Mouse (Mus musculus) intestine, postnatal 0 days (tissue): Measurements from ENCODE around the gene Gtf2f1. TPM values are rescaled to one million over a fixed set of nuclear protein-coding genes. Genes with fewer than 3 reads are reported as not detected.

ENCODE experiments used
- ATAC-seq: fragments of 200-750 bp; cut with Nextera tagmentation; 2 replicates; pipeline ENCODE4 v1.8.0; 2017; ENCODE audit warnings: mild to moderate bottlenecking, moderate TSS enrichment, moderate library complexity
- H3K27ac ChIP-seq: fragments of 300-500 bp; sonication (generic); 2 replicates; pipeline ENCODE4 v1.5.1; 2014; ENCODE audit warnings: mild to moderate bottlenecking, low read depth, low read length, moderate library complexity
- H3K27me3 ChIP-seq: fragments of 300-500 bp; sonication (generic); replicated peaks from 2 replicates; pipeline ENCODE4 v1.6.1; 2014; ENCODE audit warnings: low read length, mixed read lengths; ENCODE audit not compliant: control insufficient read depth, insufficient read depth
- H3K36me3 ChIP-seq: fragments of 300-500 bp; sonication (generic); 2 replicates; pipeline ENCODE4 v1.6.1; 2014; ENCODE audit warnings: mild to moderate bottlenecking, moderate library complexity; ENCODE audit not compliant: control insufficient read depth, insufficient read depth
- H3K4me1 ChIP-seq: fragments of 300-500 bp; sonication (generic); replicated peaks from 2 replicates; pipeline ENCODE4 v1.6.1; 2014; ENCODE audit warnings: antibody characterized with exemption, low read length, mixed read lengths; ENCODE audit not compliant: control insufficient read depth, insufficient read depth
- H3K4me2 ChIP-seq: fragments of 300-500 bp; sonication (generic); replicated peaks from 2 replicates; pipeline ENCODE4 v1.6.1; 2014; ENCODE audit warnings: low read depth, mild to moderate bottlenecking, moderate library complexity
- H3K4me3 ChIP-seq: fragments of 300-500 bp; sonication (generic); 2 replicates; pipeline ENCODE4 v1.5.1; 2014; ENCODE audit warnings: low read depth, low read length
- H3K9ac ChIP-seq: fragments of 300-500 bp; sonication (generic); 2 replicates; pipeline ENCODE4 v1.6.1; 2014; ENCODE audit warnings: mild to moderate bottlenecking, low read depth, low read length
- H3K9me3 ChIP-seq: fragments of 300-500 bp; sonication (generic); 2 replicates; pipeline ENCODE4 v1.6.1; 2016; ENCODE audit warnings: mixed run types; ENCODE audit not compliant: control insufficient read depth
- CTCF ChIP-seq: sonication (generic); IDR thresholded peaks from 2 replicates; pipeline ENCODE4 v1.5.1; 2016; ENCODE audit warnings: low read depth, mild to moderate bottlenecking, control low read depth, antibody characterized with exemption, moderate library complexity
- WGBS: fragments of 180-500 bp; shearing (Covaris S2); extraction: QIAGEN DNeasy Blood & Tissue Kit; methylation state at CpG from one replicate; pipeline ENCODE4 v1.1.7; 2014; 5-methylcytosine and 5-hydroxymethylcytosine counted together
- polyA plus RNA-seq: library from polyadenylated mRNA; unstranded; fragments of >200 nt; fragmentation: Nextera tagmentation; extraction: Ambion mirVana; gene quantifications from 2 replicates; pipeline ENCODE4 v1.2.1, GENCODE M21; 2015

Gene Gtf2f1
- polyA plus RNA-seq, 1 experiment from 2014 or later: 43.5 TPM

DNA sequence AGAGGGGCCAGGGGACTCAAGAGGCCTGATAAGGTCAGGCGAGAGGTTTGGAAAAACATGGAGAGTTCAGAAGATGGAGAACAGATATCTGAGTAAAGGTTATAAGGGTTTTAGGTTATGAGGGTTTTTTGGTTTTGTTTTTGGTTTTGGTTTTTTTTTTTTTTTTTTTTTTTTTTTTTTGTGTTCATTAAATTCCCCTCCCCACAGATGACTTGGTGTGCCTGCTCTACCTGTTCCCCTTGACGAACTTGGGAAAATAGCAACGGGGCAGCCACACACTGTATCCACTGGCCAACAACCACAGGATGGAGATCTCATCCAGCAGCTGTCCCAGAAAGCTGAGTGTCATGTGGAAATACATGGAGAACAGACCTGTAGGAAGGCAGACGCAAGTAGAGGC lies 52.4 kb downstream of the Gtf2f1 start:
- H3K27me3 ChIP-seq: no peaks in the 10 kb centered on the region
- WGBS: 77% methylated on average over 4 of the region's 4 CpGs
- no peak overlapping the region for H3K27ac ChIP-seq
- no peak overlapping the region for H3K4me2 ChIP-seq
- TF ChIP-seq CTCF: no peak
- no peaks in the 10 kb centered on the region for H3K9me3 ChIP-seq
- H3K9ac ChIP-seq: no peak overlapping the region
- no peak for ATAC-seq
- H3K36me3 ChIP-seq: no peaks in the 10 kb centered on the region
- no peaks in the 10 kb centered on the region for H3K4me1 ChIP-seq
- no peak overlapping the region for H3K4me3 ChIP-seq

DNA sequence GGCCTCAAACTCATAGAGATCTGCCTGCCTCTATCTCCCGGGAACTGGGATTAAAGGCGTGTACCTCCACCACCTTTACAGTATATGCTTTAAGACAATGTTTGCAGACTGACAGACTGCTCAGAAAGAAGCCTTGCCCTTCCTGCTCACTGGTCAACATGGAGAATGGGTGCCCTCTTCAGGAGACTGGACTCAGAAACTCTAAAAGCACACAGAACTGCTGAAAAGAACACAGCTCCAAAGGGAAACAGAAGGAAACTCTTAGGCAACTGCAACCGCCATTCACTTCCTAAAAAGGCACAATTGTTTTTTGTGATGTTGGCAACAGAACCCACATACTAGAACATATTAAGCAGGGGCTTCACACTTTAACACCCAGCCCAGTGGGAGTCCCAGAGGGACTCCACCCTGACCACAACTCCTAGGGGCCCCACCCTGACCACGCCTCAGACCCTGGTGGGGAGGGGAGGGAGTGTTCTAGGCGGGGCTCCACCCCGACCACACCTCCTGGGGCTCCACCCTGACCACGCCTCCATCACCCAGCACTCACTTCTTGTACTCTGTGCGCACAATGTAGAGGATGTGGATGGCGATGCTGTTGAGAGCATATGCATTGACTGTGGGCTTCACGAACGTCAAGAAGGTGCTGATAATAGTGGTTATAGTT lies 53.2 kb downstream of the Gtf2f1 start:
- H3K27me3 ChIP-seq: no peaks in the 10 kb centered on the region
- 26% methylated on average over 11 of the region's 11 CpGs for WGBS
- no peak overlapping the region for H3K4me3 ChIP-seq
- no peak overlapping the region; the same call in 1 of the 2 replicates for H3K4me2 ChIP-seq
- no peaks in the 10 kb centered on the region for H3K9me3 ChIP-seq
- H3K36me3 ChIP-seq: no peaks in the 10 kb centered on the region
- peak; percentile 59; the same call in 1 of the 2 replicates for ATAC-seq
- TF ChIP-seq CTCF: peak; percentile 52
- no peaks in the 10 kb centered on the region for H3K4me1 ChIP-seq
- no peak overlapping the region for H3K9ac ChIP-seq
- no peak overlapping the region for H3K27ac ChIP-seq

DNA sequence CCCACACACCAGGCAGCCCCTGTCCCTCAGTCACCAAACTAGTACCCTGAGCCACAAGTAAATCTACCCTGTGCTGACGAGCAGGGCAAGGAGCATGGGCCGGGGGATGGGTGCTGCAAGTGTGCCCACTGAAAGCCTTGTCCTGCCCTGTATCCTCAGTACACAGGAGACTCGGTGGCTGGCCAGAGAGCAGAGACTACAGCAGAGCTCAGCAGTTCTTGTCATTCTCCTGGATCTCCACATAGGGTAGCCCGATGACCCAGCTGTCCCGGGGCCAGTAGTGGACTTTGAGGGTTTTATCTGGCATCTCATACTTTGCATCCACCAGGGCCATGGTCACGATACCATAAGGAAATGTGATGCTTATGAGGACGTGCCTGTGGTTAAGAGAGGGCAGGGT lies 56.2 kb downstream of the Gtf2f1 start:
- TF ChIP-seq CTCF: no peak
- WGBS: 87% methylated on average over 7 of the region's 7 CpGs

More for the DNA sequence above, 56.2 kb downstream of the Gtf2f1 start:
- Histone ChIP-seq H3K9ac (no peak overlapping the region), H3K27ac (no peak overlapping the region), H3K4me2 (no peak overlapping the region), H3K36me3 (no peaks in the 10 kb centered on the region), H3K9me3 (no peaks in the 10 kb centered on the region), H3K4me1 (no peaks in the 10 kb centered on the region), H3K27me3 (no peaks in the 10 kb centered on the region), H3K4me3 (no peak overlapping the region)
- no peak for ATAC-seq

Other genes starting within 250 kb of the Gtf2f1 start
- gene Dus3l, start 246.5 kb downstream of the Gtf2f1 start, polyA plus RNA-seq: 16.1 and 16.6 TPM in 2 replicates
- 0.25 and 0.51 TPM in 2 replicates for gene Prr22, start 241.0 kb downstream of the Gtf2f1 start, polyA plus RNA-seq
- 1.4 and 1.6 TPM in 2 replicates for gene Rfx2, start 180.3 kb downstream of the Gtf2f1 start, polyA plus RNA-seq
- gene Acsbg2, start 136.8 kb downstream of the Gtf2f1 start, polyA plus RNA-seq: not detected in 2 replicates
- 0.23 and 0.30 TPM in 2 replicates for gene 1700061G19Rik, start 135.8 kb downstream of the Gtf2f1 start, polyA plus RNA-seq
- 10.5 and 11.9 TPM in 2 replicates for gene Mllt1, start 75.9 kb downstream of the Gtf2f1 start, polyA plus RNA-seq
- gene Acer1, start 29.2 kb downstream of the Gtf2f1 start, polyA plus RNA-seq: 0.44 and 0.65 TPM in 2 replicates
- gene Clpp, start 21.0 kb downstream of the Gtf2f1 start, polyA plus RNA-seq: 77.5 and 78.0 TPM in 2 replicates
- gene Alkbh7, start 13.9 kb downstream of the Gtf2f1 start, polyA plus RNA-seq: 25.7 and 28.7 TPM in 2 replicates
- gene Pspn, start 11.3 kb downstream of the Gtf2f1 start, polyA plus RNA-seq: not detected in 2 replicates
- gene Gm17949, start 181 bp upstream of the Gtf2f1 start, polyA plus RNA-seq: 0.22 and 0.25 TPM in 2 replicates
- gene Khsrp, start 20.2 kb upstream of the Gtf2f1 start, polyA plus RNA-seq: 18.8 and 19.9 TPM in 2 replicates
- not detected in 2 replicates for gene Slc25a41, start 30.4 kb upstream of the Gtf2f1 start, polyA plus RNA-seq
- gene Crb3, start 47.8 kb upstream of the Gtf2f1 start, polyA plus RNA-seq: 121 and 130 TPM in 2 replicates
- gene Slc25a23, start 48.6 kb upstream of the Gtf2f1 start, polyA plus RNA-seq: 4.8 and 5.1 TPM in 2 replicates
- 5.2 and 5.3 TPM in 2 replicates for gene Dennd1c, start 67.2 kb upstream of the Gtf2f1 start, polyA plus RNA-seq
- gene Tubb4a, start 76.5 kb upstream of the Gtf2f1 start, polyA plus RNA-seq: 12.6 and 14.6 TPM in 2 replicates
- gene Tnfsf9, start 94.0 kb upstream of the Gtf2f1 start, polyA plus RNA-seq: 1.2 and 1.6 TPM in 2 replicates
- not detected in 2 replicates for gene Cd70, start 138.5 kb upstream of the Gtf2f1 start, polyA plus RNA-seq
- gene Tnfsf14, start 182.9 kb upstream of the Gtf2f1 start, polyA plus RNA-seq: 0.10 and 0.12 TPM in 2 replicates
- 19.5 TPM in 2 replicates for gene C3, start 216.8 kb upstream of the Gtf2f1 start, polyA plus RNA-seq
- gene Gpr108, start 237.2 kb upstream of the Gtf2f1 start, polyA plus RNA-seq: 14.7 and 16.2 TPM in 2 replicates
- 26.3 and 31.6 TPM in 2 replicates for gene Trip10, start 238.2 kb upstream of the Gtf2f1 start, polyA plus RNA-seq